Mouse (Mus musculus) bone marrow, adult 2 months (tissue): Measurements from ENCODE around the gene Hnrnpf. TPM values are rescaled to one million over a fixed set of nuclear protein-coding genes. Genes with fewer than 3 reads are reported as not detected.

Experiments used
- H3K27ac ChIP-seq: fragments of 200-500 bp; 2 replicates; pipeline ENCODE4 v1.5.1; 2012; ENCODE audit warnings: low read depth, mild to moderate bottlenecking, control low read depth, inconsistent platforms, low read length; ENCODE audit not compliant: control insufficient read depth, poor library complexity, insufficient read depth
- H3K4me1 ChIP-seq: fragments of 200-500 bp; 2 replicates; pipeline ENCODE4 v1.6.1; 2011; ENCODE audit warnings: low read length; ENCODE audit not compliant: control insufficient read depth, insufficient read depth
- H3K4me3 ChIP-seq: fragments of 200-500 bp; replicated peaks from 2 replicates; pipeline ENCODE3; 2011; ENCODE audit warnings: mild to moderate bottlenecking, low read depth, low read length, control low read depth; ENCODE audit not compliant: control insufficient read depth
- CTCF ChIP-seq: fragments of 200-500 bp; IDR thresholded peaks from 2 replicates; pipeline ENCODE4 v1.5.1; 2011; ENCODE audit warnings: low read length, control low read depth; ENCODE audit not compliant: control insufficient read depth, insufficient read depth
- POLR2A ChIP-seq: fragments of 200-500 bp; IDR thresholded peaks from 2 replicates; pipeline ENCODE4 v1.6.1; 2011; ENCODE audit warnings: low read depth, mild to moderate bottlenecking, control low read depth, low read length, borderline replicate concordance; ENCODE audit not compliant: control insufficient read depth
- WGBS: fragments of 180-500 bp; shearing (Covaris S2); methylation state at CpG from one replicate; pipeline ENCODE4 v1.1.7; 2018; 5-methylcytosine and 5-hydroxymethylcytosine counted together
- polyA plus RNA-seq: library from polyadenylated mRNA; stranded (reverse); fragments of >200 nt; gene quantifications from 2 replicates; pipeline ENCODE4 v1.2.4, GENCODE M21; 2011; ENCODE audit warnings: low replicate concordance; ENCODE audit not compliant: missing spikeins, insufficient read depth, insufficient read length

Gene Hnrnpf
- 200 and 242 TPM in 2 replicates for polyA plus RNA-seq

GRCm38 (mm10) chr6:117900126-117901080 is at the start of gene Hnrnpf:
Gene Hnrnpf, plus strand, starts transcription at chr6:117900324.
- peak within 1 kb of the TSS; percentile 72 for H3K27ac ChIP-seq
- TF ChIP-seq CTCF (no peak), POLR2A (no peak)
- H3K4me1 ChIP-seq, result peaks cover 3% of the 10 kb centered on the region; the same call in 1 of the 2 replicates
- WGBS, result 4% methylated on average over 17 of the region's 17 CpGs
- H3K4me3 ChIP-seq, result peak within 1 kb of the TSS; percentile 37

DNA sequence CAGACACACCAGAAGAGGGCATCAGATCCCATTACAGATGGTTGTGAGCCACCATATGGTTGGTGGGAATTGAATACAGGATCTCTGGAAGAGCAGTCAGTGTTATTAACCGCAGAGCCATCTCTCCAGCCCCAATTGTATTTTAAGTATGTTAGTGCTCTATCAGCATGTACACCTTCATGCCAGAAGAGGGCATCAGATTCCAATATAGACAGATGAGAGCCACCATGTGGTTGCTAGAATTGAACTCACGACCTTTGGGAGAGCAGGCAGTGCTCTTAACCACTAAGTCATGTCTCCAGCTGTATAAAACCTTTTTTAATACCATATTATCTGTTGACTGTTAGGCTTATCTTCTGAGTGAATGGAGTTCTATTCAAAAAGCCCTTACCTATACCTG is 48.4 kb upstream of the Hnrnpf start:
- H3K4me1 ChIP-seq, result no peaks in the 10 kb centered on the region
- no peak overlapping the region for H3K4me3 ChIP-seq
- no peak for TF ChIP-seq CTCF
- TF ChIP-seq POLR2A, result no peak
- no peak overlapping the region for H3K27ac ChIP-seq
- 38% methylated on average over 2 of the region's 2 CpGs for WGBS

DNA sequence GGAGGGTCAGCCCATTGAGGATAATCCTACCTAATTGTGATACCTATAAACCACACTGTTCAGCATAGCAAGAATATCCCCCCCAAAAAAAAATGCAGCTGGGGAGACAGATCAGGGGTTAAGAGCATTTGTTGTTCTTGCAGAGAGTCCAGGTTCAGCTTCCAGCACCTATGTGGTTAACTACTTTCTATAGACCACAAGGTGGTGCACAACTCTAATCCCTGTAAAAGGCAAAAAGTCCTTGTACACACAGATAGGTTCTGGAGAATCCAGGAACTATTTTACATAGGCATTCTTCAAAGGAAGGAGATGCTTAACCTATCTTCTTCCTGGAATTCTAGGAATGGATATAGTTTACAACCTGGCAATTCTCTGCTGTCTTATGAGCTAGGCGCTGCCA is 42.1 kb upstream of the Hnrnpf start:
- Histone ChIP-seq H3K27ac (no peak overlapping the region), H3K4me1 (no peaks in the 10 kb centered on the region; the same call in 1 of the 2 replicates), H3K4me3 (no peak overlapping the region)
- WGBS, result 93% methylated on average over 1 of the region's 1 CpGs
- no peak for TF ChIP-seq POLR2A
- TF ChIP-seq CTCF, result no peak

- peak within 1 kb of the TSS; percentile 29; the same call in 1 of the 2 replicates for H3K27ac ChIP-seq
- WGBS, result 55% methylated on average over 6 of the region's 6 CpGs
Observed at GRCm38 (mm10) chr6:117861848-117862247, 38.3 kb upstream of the Hnrnpf start, which contains the start of gene Zfp239. Gene Zfp239, plus strand, starts transcription at chr6:117862100.

GRCm38 (mm10) chr6:117862465-117862864 is 37.7 kb upstream of the Hnrnpf start:
- no peak overlapping the region for H3K27ac ChIP-seq
- no peak for TF ChIP-seq CTCF
- TF ChIP-seq POLR2A, result no peak
- no peak overlapping the region for H3K4me3 ChIP-seq
- 43% methylated on average over 8 of the region's 8 CpGs for WGBS
- no peaks in the 10 kb centered on the region; the same call in 1 of the 2 replicates for H3K4me1 ChIP-seq

More at GRCm38 (mm10) chr6:117861848-117862247, 38.3 kb upstream of the Hnrnpf start, which contains the start of gene Zfp239:
- peak within 1 kb of the TSS; percentile 89 for H3K4me3 ChIP-seq
- H3K4me1 ChIP-seq, result no peaks in the 10 kb centered on the region; the same call in 1 of the 2 replicates
- TF ChIP-seq CTCF (no peak), POLR2A (no peak)

- H3K4me1 ChIP-seq, result no peaks in the 10 kb centered on the region; the same call in 1 of the 2 replicates
- peak overlapping the region; percentile 29; the same call in 1 of the 2 replicates for H3K27ac ChIP-seq
- TF ChIP-seq CTCF, result no peak
- no peak for TF ChIP-seq POLR2A
- peak overlapping the region; percentile 89 for H3K4me3 ChIP-seq
- WGBS, result 2% methylated on average over 26 of the region's 26 CpGs
Observed at GRCm38 (mm10) chr6:117862899-117863620, 37.1 kb upstream of the Hnrnpf start.

GRCm38 (mm10) chr6:117863751-117864150 is 36.4 kb upstream of the Hnrnpf start:
- 82% methylated on average over 8 of the region's 8 CpGs for WGBS
- no peaks in the 10 kb centered on the region; the same call in 1 of the 2 replicates for H3K4me1 ChIP-seq
- no peak overlapping the region for H3K4me3 ChIP-seq
- no peak overlapping the region for H3K27ac ChIP-seq
- TF ChIP-seq POLR2A, result no peak
- TF ChIP-seq CTCF, result no peak
